Mouse (Mus musculus): ENCODE data around the gene Nufip2. TPM values are rescaled to one million over a fixed set of nuclear protein-coding genes. Genes with fewer than 3 reads are reported as not detected.

Gene Nufip2
- polyA plus RNA-seq (2015; fragmentation: Nextera tagmentation; extraction: Ambion mirVana) = 5.2 and 5.3 TPM in 2 replicates

DNA sequence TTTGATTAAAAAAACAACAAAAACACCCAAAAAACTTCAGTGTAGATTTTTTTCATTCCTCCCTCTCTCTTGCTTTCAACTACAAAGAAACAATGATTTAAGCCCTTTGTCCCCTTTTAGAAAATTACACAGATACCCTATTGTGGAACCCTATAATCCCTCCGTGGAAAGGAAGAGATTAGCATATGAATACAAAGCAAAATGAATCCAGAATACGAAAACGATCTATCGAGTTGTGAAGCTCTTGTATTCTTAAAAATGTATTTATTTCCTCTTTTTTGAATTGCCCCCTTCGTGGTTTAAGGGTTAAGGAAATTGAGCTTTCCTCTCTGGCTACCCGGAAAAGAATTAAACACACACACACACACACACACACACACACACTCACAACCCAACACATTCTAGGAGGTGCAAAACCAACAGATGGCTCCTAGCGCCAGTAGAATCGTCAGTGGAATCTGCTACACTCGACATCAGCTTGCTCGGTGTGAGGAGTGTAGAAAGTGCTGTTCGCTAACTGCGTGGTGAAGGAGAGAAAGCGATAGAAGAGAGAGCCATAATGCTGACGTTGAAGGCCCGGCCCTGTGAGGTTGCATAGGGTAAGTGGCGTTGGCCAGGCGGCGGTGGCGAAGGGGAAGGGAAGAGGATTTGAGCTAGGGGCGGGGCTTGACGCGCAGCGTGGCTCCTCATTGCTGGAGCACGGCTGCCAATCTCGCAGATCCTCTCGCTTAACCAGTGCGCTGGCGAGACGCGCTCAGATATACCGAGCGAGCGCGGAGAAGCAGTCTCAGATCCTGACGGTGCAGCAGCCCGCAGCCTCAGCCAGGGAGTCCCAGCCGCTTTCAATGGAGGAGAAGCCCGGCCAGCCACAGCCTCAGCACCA lies at the start of gene Nufip2:
Nufip2 (plus strand) TSS at position 773 of the 883 bp plus-strand sequence.

GRCm38 (mm10) chr11:77725183-77725582 lies 39.2 kb downstream of the Nufip2 start, which contains the start of gene Cryba1:
Gene Cryba1 (minus strand): TSS chr11:77725283.

DNA sequence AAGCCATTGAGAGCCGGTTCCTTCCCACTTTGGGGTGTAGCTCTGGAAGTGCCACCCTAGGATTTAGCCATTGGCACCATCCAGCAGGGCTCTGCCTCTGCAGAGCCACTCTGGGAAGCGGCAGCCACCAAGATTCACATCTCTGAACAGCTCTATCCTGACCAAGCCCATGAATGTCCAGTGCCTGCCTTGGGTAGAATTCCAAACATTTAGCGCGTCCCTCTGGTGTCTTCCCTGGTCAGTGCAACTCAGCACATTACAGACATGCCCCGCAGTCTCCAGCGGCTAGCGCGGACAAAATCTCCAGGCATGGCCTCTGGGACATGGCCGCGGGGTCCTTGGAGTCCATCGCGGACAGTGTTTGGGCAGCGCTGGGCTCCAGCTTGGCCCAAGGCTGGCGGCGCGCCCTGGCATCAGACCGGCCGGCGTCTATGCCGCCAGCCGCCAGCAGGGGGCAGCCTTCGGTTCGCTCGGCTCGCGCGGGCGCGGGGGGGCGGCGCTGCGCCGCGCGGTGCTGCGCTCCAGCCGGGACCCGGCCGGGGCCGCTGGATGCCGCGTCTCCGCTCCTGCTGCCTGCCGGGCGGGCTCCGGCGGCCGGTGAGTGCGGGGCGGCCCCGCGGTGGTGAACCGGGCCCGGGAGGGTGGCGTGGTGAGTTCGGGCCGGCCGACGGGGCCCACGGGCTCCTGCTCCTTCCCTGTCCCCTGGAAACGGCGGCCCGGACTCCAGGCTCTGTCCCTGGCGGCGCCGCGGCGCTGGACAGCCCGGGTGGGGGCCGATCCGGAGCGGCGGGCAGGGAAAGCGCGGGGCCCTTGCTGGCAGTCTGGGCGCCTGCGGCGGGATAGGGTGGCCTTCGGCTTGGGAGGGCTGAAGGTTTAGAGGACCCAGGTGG lies 77.1 kb downstream of the Nufip2 start, which contains the start of gene Myo18a:
Myo18a (plus strand) TSS at position 464 of the 890 bp plus-strand sequence.

GRCm38 (mm10) chr11:77787707-77788106 lies 101.8 kb downstream of the Nufip2 start, which contains the start of gene Gm10277:
Gene Gm10277 (minus strand): TSS chr11:77787747.

Other genes with a start within 250 kb of the Nufip2 start
- gene Coro6, start 223.7 kb upstream of the Nufip2 start, polyA plus RNA-seq (2015; fragmentation: Nextera tagmentation; extraction: Ambion mirVana) = 3.7 and 4.3 TPM in 2 replicates
- gene Ankrd13b, start 196.5 kb upstream of the Nufip2 start, polyA plus RNA-seq (2015; fragmentation: Nextera tagmentation; extraction: Ambion mirVana) = 32.7 and 36.8 TPM in 2 replicates
- gene Git1, start 192.6 kb upstream of the Nufip2 start, polyA plus RNA-seq (2015; fragmentation: Nextera tagmentation; extraction: Ambion mirVana) = 19.3 and 20.1 TPM in 2 replicates
- gene Abhd15, start 171.0 kb upstream of the Nufip2 start, polyA plus RNA-seq (2015; fragmentation: Nextera tagmentation; extraction: Ambion mirVana) = 2.0 and 2.5 TPM in 2 replicates
- 20.3 and 22.7 TPM in 2 replicates for gene Trp53i13, start 170.2 kb upstream of the Nufip2 start, polyA plus RNA-seq (2015; fragmentation: Nextera tagmentation; extraction: Ambion mirVana)
- not detected in 2 replicates for gene Gm10392, start 167.0 kb upstream of the Nufip2 start, polyA plus RNA-seq (2015; fragmentation: Nextera tagmentation; extraction: Ambion mirVana)
- gene Taok1, start 78.3 kb upstream of the Nufip2 start, polyA plus RNA-seq (2015; fragmentation: Nextera tagmentation; extraction: Ambion mirVana) = 24.8 and 24.9 TPM in 2 replicates
- not detected in 2 replicates for gene Cryba1, start 39.1 kb downstream of the Nufip2 start, polyA plus RNA-seq (2015; fragmentation: Nextera tagmentation; extraction: Ambion mirVana)
- gene Myo18a, start 77.1 kb downstream of the Nufip2 start, polyA plus RNA-seq (2015; fragmentation: Nextera tagmentation; extraction: Ambion mirVana) = 24.2 and 32.7 TPM in 2 replicates
- 0.88 and 0.89 TPM in 2 replicates for gene Gm10277, start 101.6 kb downstream of the Nufip2 start, polyA plus RNA-seq (2015; fragmentation: Nextera tagmentation; extraction: Ambion mirVana)
- 4.1 and 4.8 TPM in 2 replicates for gene Pipox, start 207.9 kb downstream of the Nufip2 start, polyA plus RNA-seq (2015; fragmentation: Nextera tagmentation; extraction: Ambion mirVana)
- 107 and 126 TPM in 2 replicates for gene Sez6, start 244.6 kb downstream of the Nufip2 start, polyA plus RNA-seq (2015; fragmentation: Nextera tagmentation; extraction: Ambion mirVana)

Measured in neural tube, postnatal 0 days (tissue).